Mouse (Mus musculus): ENCODE measurements around the gene Uvrag.

DNA sequence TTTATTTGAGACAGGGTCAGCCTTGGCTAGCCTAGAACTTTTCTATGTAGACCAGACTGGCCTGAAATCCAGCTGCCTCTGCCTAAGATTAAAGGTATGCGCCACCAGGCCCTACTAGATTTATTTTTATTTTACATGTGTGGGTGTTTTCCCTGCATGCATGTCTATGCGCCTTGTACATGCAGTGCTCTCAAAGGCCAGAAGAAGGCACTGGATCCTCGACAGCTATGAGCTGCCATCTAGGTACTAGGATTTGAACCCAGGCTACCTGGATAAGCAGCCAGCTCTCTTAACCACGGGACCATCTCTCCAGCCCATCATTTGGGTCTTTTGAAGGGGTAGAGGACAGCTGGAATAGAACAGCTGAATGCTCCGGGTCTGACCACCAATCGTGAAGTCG lies 21.5 kb upstream of the Uvrag start:
- TF ChIP-seq CTCF (IDR thresholded peaks at IDR 0.05; ENCODE audit: borderline replicate concordance, insufficient read depth, low read length) (no peak), POLR2A (IDR thresholded peaks at IDR 0.05; ENCODE audit: low read depth, low read length) (no peak)
